Mouse (Mus musculus): Measurements from ENCODE around the gene Gm28510.
"Not testable (repeated sequence)": the region's sequence is repeated elsewhere in the genome, so short reads cannot be mapped to it uniquely, and the experiment has no call there.

Gene Gm28510

GRCm38 (mm10) chrY:10412437-10412836 is at the start of gene Gm28510:
Gene Gm28510, plus strand, starts transcription at chrY:10412737.
- DNase-seq (ENCODE audit: low read depth, low spot score): not testable (repeated sequence)
